Mouse (Mus musculus) forebrain, embryonic 16.5 days (tissue): Measurements from ENCODE around the gene Trim43c. TPM values are rescaled to one million over a fixed set of nuclear protein-coding genes. Genes with fewer than 3 reads are reported as not detected.
"Not testable (repeated sequence)": the region's sequence is repeated elsewhere in the genome, so short reads cannot be mapped to it uniquely, and the experiment has no call there.

Experiments
- ATAC-seq: fragments of 200-750 bp; cut with Nextera tagmentation; 2 replicates; pipeline ENCODE4 v1.8.0; 2017; ENCODE audit warnings: mild to moderate bottlenecking, moderate library complexity
- H3K27ac ChIP-seq: fragments of 300-500 bp; sonication (generic); 2 replicates; pipeline ENCODE4 v1.5.1; 2014; ENCODE audit warnings: low read length, control low read depth
- H3K27me3 ChIP-seq: fragments of 300-500 bp; sonication (generic); replicated peaks from 2 replicates; pipeline ENCODE4 v1.6.1; 2014; ENCODE audit warnings: low read length; ENCODE audit not compliant: control insufficient read depth, insufficient read depth
- H3K36me3 ChIP-seq: fragments of 300-500 bp; sonication (generic); 2 replicates; pipeline ENCODE4 v1.6.1; 2014; ENCODE audit not compliant: control insufficient read depth, insufficient read depth
- H3K4me1 ChIP-seq: fragments of 300-500 bp; sonication (generic); replicated peaks from 2 replicates; pipeline ENCODE4 v1.6.1; 2014; ENCODE audit warnings: low read length; ENCODE audit not compliant: control insufficient read depth, insufficient read depth
- H3K4me2 ChIP-seq: fragments of 300-500 bp; sonication (generic); 2 replicates; pipeline ENCODE4 v1.6.1; 2014; ENCODE audit warnings: mild to moderate bottlenecking, low read length, control low read depth
- H3K4me3 ChIP-seq: fragments of 300-500 bp; sonication (generic); replicated peaks from 2 replicates; pipeline ENCODE4 v1.5.1; 2014; ENCODE audit warnings: mild to moderate bottlenecking, low read length, control low read depth
- H3K9ac ChIP-seq: fragments of 300-500 bp; sonication (generic); replicated peaks from 2 replicates; pipeline ENCODE4 v1.6.1; 2014; ENCODE audit warnings: low read depth, low read length, control low read depth
- H3K9me3 ChIP-seq: fragments of 300-500 bp; sonication (generic); 2 replicates; pipeline ENCODE4 v1.6.1; 2016; ENCODE audit warnings: low read length; ENCODE audit not compliant: control insufficient read depth
- WGBS: fragments of 180-500 bp; shearing (Covaris S2); extraction: QIAGEN DNeasy Blood & Tissue Kit; methylation state at CpG from one replicate; pipeline ENCODE4 v1.1.7; 2014; 5-methylcytosine and 5-hydroxymethylcytosine counted together
- polyA plus RNA-seq: library from polyadenylated mRNA; unstranded; fragments of >200 nt; fragmentation: Nextera tagmentation; extraction: Ambion mirVana; gene quantifications from 2 replicates; pipeline ENCODE4 v1.2.1, GENCODE M21; 2015

The Trim43c gene
- not detected in 2 replicates for polyA plus RNA-seq

GRCm38 (mm10) chr9:88838864-88839263 lies at the start of gene Trim43c:
TSS of gene Trim43c (plus strand) at chr9:88839164.
- 83% methylated on average over 2 of the region's 2 CpGs for WGBS
- not testable (repeated sequence) for ATAC-seq, H3K27me3 ChIP-seq, H3K4me3 ChIP-seq, H3K9ac ChIP-seq, H3K9me3 ChIP-seq, H3K4me2 ChIP-seq, H3K27ac ChIP-seq, H3K36me3 ChIP-seq, H3K4me1 ChIP-seq

- not testable (repeated sequence) for H3K4me3 ChIP-seq, H3K27ac ChIP-seq
- 84% methylated on average over 7 of the region's 7 CpGs for WGBS
Measured at GRCm38 (mm10) chr9:88853072-88853471, 14.1 kb downstream of the Trim43c start.

GRCm38 (mm10) chr9:88858566-88859492 lies 19.9 kb downstream of the Trim43c start:
- not testable (repeated sequence) for H3K9me3 ChIP-seq, H3K27me3 ChIP-seq, H3K4me1 ChIP-seq, H3K27ac ChIP-seq, H3K36me3 ChIP-seq
- peak; percentile 99 for ATAC-seq
- Histone ChIP-seq H3K9ac (peak overlapping the region; percentile 41; the same call in 1 of the 2 replicates), H3K4me3 (peak overlapping the region; percentile 47), H3K4me2 (peak overlapping the region; percentile 65)
- 2% methylated on average over 47 of the region's 52 CpGs for WGBS

More at GRCm38 (mm10) chr9:88853072-88853471, 14.1 kb downstream of the Trim43c start:
- H3K36me3 ChIP-seq, ATAC-seq, H3K9me3 ChIP-seq, H3K4me2 ChIP-seq, H3K4me1 ChIP-seq, H3K27me3 ChIP-seq, H3K9ac ChIP-seq: not testable (repeated sequence)

Other genes with a start within 250 kb of the Trim43c start
- 29.3 and 36.6 TPM in 2 replicates for gene Mthfsl, start 118.9 kb upstream of the Trim43c start, polyA plus RNA-seq
- gene Bcl2a1d, start 107.2 kb upstream of the Trim43c start, polyA plus RNA-seq: not detected in 2 replicates
- not detected in 2 replicates for gene Bcl2a1a, start 117.7 kb downstream of the Trim43c start, polyA plus RNA-seq